Mouse (Mus musculus) cerebellum, adult 18-20 months (tissue): ENCODE results near the gene Tex52.
A peak's percentile ranks its signal among the peaks of the same experiment; 100 is the strongest.
"Not testable (repeated sequence)": the region's sequence is repeated elsewhere in the genome, so short reads cannot be mapped to it uniquely, and the experiment has no call there.

Experiments
- DNase-seq, 2 experiments: peaks; one replicate each; pipeline ENCODE4 v3.0.0; 2021

Tex52 gene

DNA sequence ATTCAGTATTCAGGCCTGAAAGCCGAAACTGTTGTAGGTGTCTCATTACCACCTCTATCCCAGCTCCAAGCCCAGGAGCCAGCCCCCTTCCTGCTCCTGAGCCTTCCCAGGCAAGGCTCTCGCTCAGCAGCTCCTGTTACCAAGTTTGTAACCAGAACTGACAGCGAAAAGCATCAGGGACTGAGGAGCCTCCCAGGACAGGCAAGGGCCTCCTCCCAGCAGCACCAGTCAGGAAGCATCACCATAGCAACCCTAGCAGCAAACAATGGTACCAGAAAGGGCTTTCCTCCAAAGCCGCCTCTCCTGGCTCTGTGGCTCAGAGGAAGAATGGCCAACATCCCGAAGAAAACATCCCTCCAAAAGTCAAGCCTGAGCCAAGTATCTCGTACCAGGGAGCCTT, at the start of gene Tex52, which contains the start of gene Gm44596:
Gene Tex52, plus strand, starts transcription at position 265 of the 400 bp plus-strand sequence.
Gene Gm44596, plus strand, starts transcription at position 312 of the 400 bp plus-strand sequence.
- no peak for DNase-seq

DNA sequence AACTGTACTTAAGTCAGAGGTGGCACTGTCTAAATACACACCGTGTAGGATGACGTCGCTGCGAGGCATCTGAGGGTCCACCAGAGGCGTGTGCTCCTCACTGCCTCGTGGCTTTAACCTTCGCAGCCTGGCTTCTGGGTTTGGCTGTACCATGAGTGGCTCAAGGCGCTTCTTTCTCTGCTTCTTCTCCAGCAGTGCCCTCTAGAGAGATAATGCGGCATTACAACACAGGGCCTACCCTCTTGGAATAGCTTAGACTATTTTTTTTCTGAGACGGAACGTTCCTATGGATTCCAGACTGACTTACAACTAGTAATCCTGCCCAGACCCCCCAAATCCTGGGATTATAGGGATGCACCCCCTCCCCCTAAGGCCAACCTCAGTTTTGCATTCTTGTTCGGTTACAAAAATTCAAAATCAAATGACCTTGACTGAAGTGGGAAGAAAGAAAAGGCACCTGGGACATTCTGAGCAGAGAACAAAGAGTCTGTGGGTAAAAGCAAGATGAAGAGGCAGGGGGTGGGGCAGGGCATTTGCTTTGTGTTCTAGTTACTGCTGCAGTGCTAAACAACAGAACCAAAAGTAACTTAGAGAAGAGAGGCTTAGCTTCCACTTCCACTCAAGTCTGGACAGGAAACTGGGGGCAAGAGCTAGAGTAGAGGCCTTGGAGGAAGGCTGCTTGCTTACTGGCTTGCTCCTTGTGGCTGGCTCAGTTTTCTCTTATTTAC, 40.7 kb upstream of the Tex52 start:
- peak; percentile 79 to 88 for DNase-seq

DNA sequence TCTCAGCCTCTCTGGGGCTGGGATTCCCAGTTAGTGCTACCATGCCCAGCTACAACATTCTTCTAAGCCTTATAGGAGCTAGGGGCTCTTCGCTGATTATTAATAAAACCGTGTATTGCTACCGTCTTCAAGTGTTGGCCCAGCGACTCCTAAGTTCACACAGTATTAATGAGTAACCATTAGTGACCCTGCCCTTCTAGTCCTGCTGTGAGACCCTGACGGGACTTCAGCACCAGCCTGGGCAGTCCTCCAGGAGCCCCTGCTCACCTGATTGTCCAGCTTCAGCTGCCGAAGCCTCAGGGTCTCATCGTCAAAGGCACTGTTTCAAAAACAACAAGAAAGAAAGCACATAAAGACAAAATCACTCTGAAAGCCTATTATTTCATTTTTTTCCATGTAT, 37.8 kb upstream of the Tex52 start:
- no peak for DNase-seq

DNA sequence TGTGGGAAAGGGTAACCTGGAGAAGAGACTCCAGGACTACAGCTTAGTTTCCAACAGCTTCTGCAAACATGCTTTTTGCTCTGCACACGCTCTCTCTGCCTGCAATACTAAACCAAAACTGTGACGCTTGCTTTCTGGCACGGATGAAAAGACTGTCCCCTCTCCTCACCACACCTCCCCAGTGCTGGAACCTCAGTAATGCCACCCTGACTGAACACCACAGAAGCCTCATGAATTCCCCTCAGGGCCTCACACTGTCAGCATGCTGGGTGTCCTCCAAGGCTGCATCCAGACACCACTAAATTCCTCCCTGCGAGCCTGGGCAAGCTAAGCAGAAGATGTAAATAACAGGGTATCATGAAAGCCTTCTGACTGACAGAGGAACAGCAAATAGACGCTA, 36.4 kb upstream of the Tex52 start:
- DNase-seq, result no peak

DNA sequence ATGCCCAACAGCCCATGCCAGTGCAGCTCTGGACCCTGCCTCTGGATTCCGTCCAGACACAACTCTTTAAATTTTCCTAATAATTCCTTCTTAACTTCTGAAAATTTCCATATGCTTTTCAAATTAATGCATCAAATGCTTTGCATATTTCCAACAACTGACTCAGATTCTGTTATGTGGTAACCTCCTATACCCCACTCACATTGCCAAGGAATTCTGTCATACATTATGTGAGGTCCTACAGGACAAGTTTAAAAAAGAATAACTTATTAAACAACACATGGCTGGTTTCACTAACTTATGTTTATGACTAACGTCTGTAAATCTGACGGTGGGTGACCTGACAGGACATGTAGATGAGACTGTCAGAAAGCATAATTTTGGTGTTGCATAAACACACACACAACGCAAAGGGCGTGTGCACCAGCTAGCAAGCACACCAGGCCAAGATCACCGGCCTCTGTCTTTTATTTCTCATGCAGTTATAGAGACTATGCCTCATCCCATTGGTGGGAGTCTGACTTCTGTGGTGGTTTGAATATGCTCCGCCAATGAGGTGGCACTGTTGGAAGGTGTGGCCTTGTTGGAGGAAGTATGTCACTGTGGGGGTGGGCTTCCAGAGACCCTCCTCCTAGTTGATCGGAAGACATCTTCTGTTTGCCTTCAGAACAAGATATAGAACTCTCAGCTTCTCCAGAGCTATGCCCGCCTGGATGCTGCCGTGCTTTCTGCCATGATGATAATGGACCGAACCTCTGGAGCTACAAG, 33.1 kb upstream of the Tex52 start:
- DNase-seq, result no peak

DNA sequence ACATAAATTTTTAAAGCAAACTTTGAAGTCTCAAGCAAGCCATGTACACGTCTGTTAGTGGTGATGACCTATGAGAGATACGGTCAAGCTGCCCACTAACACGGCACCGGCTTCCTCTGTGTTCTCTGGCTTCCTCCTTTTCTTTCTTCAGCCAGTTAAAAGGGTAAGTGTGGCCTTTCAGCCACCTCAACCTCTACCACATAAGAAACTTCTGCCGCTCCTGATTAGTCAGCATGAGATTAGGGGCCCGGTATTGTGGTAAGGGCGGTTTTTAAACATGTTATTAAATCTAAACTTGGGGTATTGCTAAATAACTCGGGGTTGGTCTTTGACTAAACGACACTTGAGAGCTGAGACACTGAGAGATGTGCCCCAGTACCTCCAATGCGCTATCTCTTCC, 29.6 kb upstream of the Tex52 start:
- no peak for DNase-seq

DNA sequence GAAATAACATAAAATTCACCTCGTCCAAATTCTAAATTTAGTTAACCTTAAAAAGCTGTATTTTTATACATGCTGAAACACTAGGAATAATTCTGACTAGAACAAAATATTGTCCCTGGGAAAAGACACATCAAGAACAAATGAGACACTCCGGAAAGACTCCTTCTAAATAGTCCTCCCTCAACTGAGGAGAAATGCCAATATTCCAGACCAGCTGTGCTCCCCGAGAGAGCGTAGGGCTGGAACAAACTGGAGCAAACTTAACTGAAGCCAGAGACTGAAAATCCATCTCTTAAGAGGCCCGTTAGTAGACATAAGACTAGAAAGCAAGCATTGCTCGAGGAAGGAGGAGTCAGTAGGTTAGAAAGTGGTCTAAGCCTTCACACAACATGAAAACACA, 28.5 kb upstream of the Tex52 start:
- no peak for DNase-seq

DNA sequence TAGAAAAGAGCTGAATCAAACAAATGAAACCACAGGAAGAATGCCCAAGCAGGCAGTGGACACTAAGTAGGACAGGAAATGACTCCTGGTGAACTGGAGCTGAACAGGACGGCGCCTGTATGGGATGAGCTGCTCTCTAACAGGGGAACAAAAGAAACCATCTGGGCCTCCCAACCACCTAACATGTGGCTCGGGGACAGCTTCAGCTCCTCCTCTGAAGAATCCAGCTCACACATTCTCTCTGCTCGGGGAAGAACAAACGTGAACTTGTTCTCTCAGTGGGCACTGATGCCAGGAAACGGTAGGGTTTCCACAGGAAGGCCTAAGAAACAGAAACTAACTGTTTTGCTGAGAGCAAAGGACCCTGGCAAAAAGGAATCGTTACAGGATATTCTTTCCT, 25.5 kb upstream of the Tex52 start:
- peak in 1 of 2 experiments; percentile 28 for DNase-seq

DNA sequence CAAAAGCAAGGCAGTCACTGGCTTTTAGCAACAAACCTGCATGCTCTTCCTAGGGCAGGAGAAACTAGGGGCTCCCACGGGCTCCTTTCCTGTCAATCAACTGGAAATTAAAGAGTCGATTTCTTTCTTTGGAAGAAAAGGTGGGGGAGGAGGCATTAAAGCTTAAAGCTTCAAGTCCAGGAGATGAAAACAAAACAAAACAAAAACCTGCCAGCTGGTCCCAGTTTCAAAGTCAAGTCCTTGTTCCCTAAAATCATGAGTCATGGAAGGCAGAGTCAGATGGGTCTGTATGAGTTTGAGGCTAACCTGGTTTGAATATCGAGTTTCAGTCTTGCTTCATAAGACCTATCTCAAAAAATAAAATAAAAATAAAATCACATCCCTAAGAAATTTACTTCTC, 21.1 kb upstream of the Tex52 start:
- no peak for DNase-seq

DNA sequence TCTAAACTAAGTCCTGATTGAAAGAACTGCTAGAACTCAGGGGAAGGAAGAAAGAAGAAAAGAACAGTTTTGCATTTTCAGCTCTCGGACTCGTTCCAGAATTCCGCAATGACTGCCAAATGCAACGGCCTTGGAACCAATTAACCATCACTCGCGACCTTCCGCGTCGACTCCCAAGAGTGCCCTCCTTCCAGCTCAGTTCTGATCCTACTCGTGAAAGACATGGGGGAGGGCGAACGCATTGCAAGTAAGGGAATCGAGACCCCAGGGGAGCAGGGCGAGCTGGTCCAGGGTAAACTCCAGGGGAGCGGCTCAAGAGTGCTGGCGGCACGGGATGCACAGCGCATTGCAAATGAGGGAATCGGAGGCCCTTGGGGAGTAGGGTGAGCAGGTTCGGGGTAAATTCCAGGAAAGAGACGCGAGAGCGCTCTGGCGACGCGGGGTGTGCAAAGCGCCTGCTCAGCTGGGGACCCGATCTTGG, 20.0 kb upstream of the Tex52 start:
- peak; percentile 53 to 58 for DNase-seq

DNA sequence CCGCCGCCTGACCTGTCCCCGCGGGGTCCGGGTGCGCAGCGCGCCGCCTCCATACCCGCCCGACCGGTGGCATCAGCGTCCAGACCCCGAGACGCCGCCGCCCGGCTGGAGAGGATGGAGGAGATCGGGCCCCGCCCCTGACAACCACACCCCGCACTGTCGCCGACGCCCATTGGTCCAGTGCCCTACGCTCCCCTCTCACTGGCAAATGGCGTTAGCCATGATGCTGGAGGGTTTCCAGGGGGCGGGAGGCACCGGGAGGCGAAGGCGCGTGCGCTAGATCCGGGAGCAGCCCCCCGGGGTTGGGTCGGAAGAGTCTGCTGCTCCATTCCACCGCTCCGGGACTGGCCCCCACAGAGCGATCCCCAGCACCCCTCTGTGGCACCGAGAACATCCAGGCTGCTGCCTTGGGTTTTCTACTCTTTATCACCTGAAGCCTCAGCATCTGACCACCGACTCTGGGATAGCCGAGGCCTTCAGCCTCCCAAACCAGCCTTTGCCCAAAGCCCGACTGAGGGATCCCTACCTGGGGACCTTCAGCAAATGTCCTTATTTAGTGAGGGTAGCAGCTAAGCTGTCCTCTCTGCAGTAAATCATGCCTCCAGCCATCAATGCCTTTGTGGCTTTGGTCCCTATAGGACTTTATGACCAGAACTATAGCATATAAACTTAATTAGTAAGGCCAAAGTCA, 19.4 kb upstream of the Tex52 start, which contains the start of gene Tulp3:
Gene Tulp3, minus strand, starts transcription at position 126 of the 691 bp plus-strand sequence.
- DNase-seq, result peak; percentile 99

DNA sequence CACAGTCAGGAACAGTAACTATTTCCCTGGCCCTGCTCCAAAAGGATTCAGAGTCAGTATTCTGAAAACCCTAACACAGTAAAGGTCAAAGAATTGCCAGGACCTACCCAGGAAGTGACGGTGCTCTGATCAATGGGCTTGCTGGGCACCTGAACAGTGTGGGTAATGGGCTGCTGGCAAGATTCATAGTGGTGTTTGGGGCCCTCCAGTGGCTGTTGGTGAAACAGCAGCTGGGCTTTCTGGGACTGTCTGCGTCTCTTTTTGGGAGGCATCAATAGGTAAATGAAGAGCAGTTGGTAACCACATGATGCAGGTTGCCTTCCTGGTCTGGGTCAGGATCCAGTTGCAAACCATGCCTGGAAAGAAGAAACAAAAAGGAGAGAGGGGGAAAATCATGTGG, 16.3 kb upstream of the Tex52 start:
- peak; percentile 62 to 77 for DNase-seq

DNA sequence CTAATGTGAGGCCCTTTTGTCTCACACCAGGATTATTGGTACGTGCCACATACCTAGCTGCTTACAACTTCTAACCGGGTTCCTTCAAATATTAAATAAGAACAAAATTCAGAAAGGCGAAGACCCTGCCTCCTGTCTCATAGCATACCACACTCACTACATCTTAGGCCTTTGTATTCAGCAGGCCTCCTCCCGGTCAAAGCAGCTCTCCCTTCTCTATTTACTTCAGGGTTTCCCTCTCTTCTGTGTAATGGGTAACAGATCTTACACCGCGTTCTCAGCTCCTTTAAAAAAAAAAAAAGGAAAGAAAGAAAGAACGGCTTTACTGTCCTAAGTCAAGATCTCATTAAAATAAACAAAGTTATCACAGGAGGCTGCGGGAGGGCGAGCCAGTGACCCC, 13.4 kb upstream of the Tex52 start:
- DNase-seq, result no peak

DNA sequence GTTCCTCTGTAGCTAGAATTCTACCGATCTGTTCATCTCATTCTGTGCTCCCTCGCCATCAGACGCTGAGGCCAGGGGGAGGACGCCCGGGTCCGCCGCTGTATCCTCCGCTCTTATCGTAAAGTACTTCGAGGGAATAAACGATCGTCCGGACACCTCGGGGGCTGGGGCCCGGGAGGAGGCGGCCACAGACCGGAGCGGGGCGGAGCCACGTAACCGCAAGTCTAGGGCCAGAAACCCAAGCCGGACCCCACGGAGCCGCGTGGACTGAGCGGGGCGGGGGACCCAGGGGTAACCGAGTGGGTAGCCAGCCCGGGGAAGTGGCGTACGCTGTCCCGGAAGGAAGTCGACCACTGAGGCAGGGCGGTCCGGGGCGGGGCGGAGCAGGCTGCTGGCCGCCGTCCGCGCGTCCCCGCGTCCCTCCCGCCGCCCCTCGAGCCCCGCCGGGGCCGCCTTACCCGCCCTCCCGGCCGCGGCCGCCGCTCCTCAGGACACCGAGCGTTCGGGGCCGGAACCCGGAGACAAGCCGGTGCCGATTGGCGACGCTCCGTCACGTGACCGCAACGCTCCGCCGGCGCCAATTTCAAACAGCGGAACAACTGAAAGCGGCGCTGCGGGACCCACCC, 12.8 kb upstream of the Tex52 start, which contains the start of the genes Rhno1 and Foxm1:
Gene Rhno1, minus strand, starts transcription at position 531 of the 626 bp plus-strand sequence.
Gene Foxm1, plus strand, starts transcription at position 587 of the 626 bp plus-strand sequence.
- peak; percentile 83 to 87 for DNase-seq

DNA sequence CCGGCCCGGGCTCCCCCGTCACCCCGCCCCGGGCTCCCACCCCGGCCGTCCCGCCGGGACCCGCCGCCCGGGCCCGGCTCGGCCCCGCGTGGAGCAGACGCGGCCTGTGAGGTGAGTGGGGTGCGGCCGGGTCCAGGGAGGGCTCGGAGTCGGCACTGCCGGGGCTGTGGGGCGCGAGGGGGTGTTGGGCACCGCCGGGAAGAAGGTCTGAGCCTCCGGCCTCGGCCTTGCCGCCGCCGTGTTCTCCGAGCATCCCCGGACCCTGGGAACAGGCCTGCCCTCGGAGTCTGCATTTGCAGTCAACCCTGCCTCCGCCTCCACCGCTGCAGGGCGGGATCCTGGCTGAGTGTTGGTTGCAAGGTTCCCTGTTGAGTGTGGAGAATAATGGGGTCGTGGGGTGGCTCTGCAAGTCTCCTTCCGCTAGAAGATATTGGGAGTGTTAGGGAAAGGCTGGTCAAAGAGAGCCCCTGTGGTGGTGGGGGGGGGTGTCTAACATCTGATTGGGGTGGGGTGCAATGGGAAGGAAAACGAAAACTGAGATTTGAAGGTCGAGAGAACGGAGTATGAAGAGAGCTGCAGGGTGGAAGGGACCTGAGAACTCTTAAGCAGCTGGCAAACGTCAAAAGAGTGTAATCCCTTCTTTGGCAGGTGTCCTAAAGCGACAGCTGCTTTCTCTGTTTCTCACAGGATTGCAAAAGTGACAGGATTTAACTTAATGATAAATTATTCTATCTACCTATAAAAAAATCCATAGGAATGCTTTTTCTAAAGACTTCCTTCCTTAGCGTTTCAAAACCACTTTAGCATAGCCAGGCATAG, 12.0 kb upstream of the Tex52 start:
- no peak for DNase-seq

DNA sequence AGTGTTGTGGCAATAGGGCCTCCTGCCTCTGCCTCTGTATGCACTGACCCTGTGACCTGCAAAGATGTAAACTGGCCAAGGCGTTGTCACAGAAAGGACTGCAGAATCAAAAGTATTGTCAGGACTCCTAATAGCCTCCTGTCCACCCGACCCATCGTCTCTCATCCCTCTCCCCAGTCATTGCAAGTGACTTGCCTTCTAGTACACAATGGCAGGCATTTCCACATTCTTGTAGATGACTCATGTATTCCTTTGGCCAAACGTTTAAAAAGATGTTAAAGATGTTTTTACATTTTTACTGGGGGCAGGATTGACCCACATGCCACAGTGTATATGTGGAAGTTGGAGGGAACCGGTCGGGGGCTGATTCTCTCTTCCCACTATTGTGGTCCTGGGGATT, 10.5 kb upstream of the Tex52 start:
- no peak for DNase-seq

DNA sequence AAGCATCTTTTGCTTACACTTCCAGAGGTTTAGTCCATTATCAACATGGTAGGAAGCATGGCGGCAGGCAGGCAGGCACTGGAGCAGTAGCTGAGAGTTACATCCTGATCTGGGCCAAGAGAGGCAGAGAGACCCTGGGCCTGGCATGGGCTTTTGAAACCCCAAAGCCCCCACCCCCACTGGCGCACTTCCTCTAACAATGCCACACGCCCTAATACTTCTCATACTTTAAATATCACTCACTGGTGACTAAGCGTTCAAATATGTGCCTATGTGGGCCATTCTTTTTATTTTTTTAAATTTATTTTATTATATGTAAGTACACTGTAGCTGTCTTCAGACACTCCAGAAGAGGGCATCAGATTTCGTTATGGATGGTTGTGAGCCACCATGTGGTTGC, 8.8 kb upstream of the Tex52 start:
- no peak for DNase-seq

DNA sequence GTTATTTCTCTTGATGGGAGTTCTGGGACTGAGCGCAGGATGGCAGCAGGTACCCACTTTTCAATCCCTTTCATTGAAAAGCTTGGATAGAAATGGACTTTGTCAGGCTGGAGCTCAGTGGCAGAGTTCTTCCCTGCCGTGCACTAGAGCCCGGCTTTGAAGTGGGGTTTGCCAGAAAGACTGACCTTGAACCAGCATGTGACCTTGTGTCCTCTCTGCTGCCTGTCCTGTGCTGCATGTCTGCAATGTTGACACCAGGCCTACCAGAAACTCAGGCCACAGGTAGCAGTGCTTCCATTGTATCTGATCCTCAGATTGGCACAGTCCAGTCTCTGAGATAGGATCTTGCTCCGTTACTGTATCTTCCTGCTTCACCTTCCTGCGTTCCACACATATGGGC, 5.2 kb upstream of the Tex52 start:
- no peak for DNase-seq

DNA sequence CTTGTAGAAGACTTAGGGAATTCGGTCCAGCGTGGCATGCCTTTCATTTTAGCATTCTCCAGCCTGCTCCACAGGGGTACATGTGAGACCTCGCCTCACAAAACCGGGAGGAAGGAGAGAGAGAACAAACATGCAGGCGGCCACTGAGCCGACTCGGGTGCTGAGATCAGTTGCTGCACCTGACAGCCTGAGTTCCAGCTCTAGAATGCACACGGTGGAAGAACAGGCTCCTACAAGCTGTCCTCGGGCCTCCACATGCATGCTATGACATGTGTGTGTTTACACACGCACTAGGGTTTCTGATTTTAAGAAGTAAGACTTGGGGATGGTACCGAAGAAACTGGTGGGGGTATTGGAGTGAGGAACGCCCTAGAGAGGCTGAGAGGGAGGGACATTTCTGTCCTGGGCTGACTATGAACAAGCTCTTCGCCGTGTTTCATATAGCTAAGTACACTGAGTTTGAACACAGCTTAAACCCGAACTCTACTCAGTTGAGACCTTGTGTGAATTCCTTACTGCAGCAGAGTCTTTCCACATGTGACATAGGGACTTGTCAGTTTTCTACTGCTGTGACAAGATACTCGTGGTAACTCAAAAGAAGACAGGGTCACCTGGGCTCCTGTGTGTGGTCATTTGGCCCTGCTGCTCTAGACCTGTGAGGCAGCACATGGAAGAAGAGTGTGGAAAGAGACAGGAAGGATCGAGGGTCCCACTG, 1.3 kb downstream of the Tex52 start:
- no peak for DNase-seq

DNA sequence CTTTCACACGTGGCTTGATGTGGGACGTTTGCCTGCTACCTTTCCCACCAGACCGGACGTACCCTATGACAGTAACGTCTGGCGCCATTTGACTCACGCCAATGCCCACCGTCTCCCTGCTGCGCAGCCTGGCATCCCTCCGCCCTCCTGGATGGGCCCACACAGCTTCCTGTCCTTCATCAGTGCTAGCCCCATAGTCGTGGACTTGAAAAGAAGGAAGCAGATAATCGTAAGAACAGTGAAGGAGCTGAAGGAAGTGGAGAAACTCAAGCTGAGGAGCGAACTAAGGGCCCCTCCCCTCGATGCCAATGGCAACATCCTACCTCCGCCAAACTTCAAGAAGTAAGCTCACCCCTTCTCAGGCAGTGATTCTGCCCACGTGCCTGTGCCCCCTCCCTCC, 4.4 kb downstream of the Tex52 start:
- no peak for DNase-seq

DNA sequence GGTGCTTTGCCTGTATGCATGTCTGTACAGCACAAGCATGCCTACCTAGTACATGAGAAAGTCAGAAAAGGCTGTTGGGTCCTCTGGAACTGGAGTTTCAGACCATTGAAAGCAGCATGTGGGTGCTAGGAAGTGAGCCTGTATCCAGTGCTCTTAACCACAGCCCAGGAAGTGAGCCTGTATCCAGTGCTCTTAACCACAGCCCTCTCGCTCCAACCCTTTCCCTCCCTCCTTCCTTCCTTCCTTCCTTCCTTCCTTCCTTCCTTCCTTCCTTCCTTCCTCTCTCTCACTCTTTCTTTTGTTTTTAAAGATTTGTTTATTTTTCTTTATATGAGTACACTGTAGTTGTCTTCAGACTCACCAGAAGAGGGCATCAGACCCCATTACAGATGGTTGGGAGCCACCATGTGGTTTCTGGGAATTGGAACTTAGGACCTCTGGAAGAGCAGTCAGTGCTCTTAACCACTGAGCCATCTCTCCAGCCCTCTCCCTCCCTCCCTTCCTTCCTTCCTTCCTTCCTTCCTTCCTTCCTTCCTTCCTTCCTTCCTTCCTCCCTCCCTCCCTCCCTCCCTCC, 5.4 kb downstream of the Tex52 start:
- not testable (repeated sequence) for DNase-seq
